Mouse (Mus musculus): ENCODE measurements at regions not wholly inside any gene's neighbourhood (a gene's known extent, or its start where the extent isn't known, plus 50 kb on each side); places are given as distances from the start of the nearest gene placed in this dataset.

- Histone ChIP-seq H3K4me2 (ENCODE audit: low read length) (no peak overlapping the region), H3K27me3 (replicated peaks; ENCODE audit: control insufficient read depth, insufficient read depth, low read length) (peaks cover 8% of the 10 kb centered on the region; the same call in 1 of the 2 replicates), H3K9ac (ENCODE audit: low read length) (no peak overlapping the region), H3K4me1 (replicated peaks; ENCODE audit: control insufficient read depth, insufficient read depth, low read length) (no peaks in the 10 kb centered on the region), H3K27ac (ENCODE audit: low read depth) (no peak overlapping the region), H3K9me3 (ENCODE audit: control insufficient read depth, low read length) (no peaks in the 10 kb centered on the region), H3K36me3 (ENCODE audit: control insufficient read depth, insufficient read depth, low read length) (no peaks in the 10 kb centered on the region), H3K4me3 (ENCODE audit: low read depth, low read length) (no peak overlapping the region)
- WGBS: 35% methylated on average over 6 of the region's 6 CpGs
- no peak for ATAC-seq (replicated peaks; ENCODE audit: low FRiP score, low TSS enrichment, low read depth)
- DNase-seq (ENCODE audit: low spot score): no peak
Observed at GRCm38 (mm10) chr6:95217431-95217830, 100.4 kb downstream of the Kbtbd8 start.

GRCm38 (mm10) chr6:95218830-95219229, 101.8 kb downstream of the Kbtbd8 start:
- Histone ChIP-seq H3K4me3 (ENCODE audit: low read depth, low read length) (no peak overlapping the region), H3K9ac (ENCODE audit: low read length) (no peak overlapping the region), H3K4me2 (ENCODE audit: low read length) (no peak overlapping the region), H3K4me1 (replicated peaks; ENCODE audit: control insufficient read depth, insufficient read depth, low read length) (no peaks in the 10 kb centered on the region), H3K9me3 (ENCODE audit: control insufficient read depth, low read length) (no peaks in the 10 kb centered on the region), H3K36me3 (ENCODE audit: control insufficient read depth, insufficient read depth, low read length) (no peaks in the 10 kb centered on the region), H3K27me3 (replicated peaks; ENCODE audit: control insufficient read depth, insufficient read depth, low read length) (peaks cover 8% of the 10 kb centered on the region; the same call in 1 of the 2 replicates), H3K27ac (ENCODE audit: low read depth) (no peak overlapping the region)
- DNase-seq (ENCODE audit: low spot score): no peak
- no peak for ATAC-seq (replicated peaks; ENCODE audit: low FRiP score, low TSS enrichment, low read depth)
- WGBS: 71% methylated on average over 3 of the region's 3 CpGs

GRCm38 (mm10) chr6:95223537-95223936, 98.4 kb upstream of the Gm10234 start:
- no peak overlapping the region for H3K9ac ChIP-seq (ENCODE audit: low read length)
- H3K27me3 ChIP-seq (replicated peaks; ENCODE audit: control insufficient read depth, insufficient read depth, low read length): no peaks in the 10 kb centered on the region
- H3K4me3 ChIP-seq (ENCODE audit: low read depth, low read length): no peak overlapping the region
- no peaks in the 10 kb centered on the region for H3K36me3 ChIP-seq (ENCODE audit: control insufficient read depth, insufficient read depth, low read length)
- WGBS: 26% methylated on average over 7 of the region's 7 CpGs
- 0 out of 2 replicates have a peak, but pooled peaks have one; percentile 66 for ATAC-seq (replicated peaks; ENCODE audit: low FRiP score, low TSS enrichment, low read depth)
- no peak overlapping the region for H3K4me2 ChIP-seq (ENCODE audit: low read length)
- no peak overlapping the region for H3K27ac ChIP-seq (ENCODE audit: low read depth)
- no peaks in the 10 kb centered on the region for H3K4me1 ChIP-seq (replicated peaks; ENCODE audit: control insufficient read depth, insufficient read depth, low read length)
- DNase-seq (ENCODE audit: low spot score): peak; percentile 99
- H3K9me3 ChIP-seq (ENCODE audit: control insufficient read depth, low read length): no peaks in the 10 kb centered on the region

- no peaks in the 10 kb centered on the region for H3K9me3 ChIP-seq (ENCODE audit: control insufficient read depth, low read length)
- no peak overlapping the region for H3K27ac ChIP-seq (ENCODE audit: low read depth)
- no peak overlapping the region for H3K9ac ChIP-seq (ENCODE audit: low read length)
- no peaks in the 10 kb centered on the region for H3K4me1 ChIP-seq (replicated peaks; ENCODE audit: control insufficient read depth, insufficient read depth, low read length)
- ATAC-seq (replicated peaks; ENCODE audit: low FRiP score, low TSS enrichment, low read depth): no peak
- no peaks in the 10 kb centered on the region for H3K27me3 ChIP-seq (replicated peaks; ENCODE audit: control insufficient read depth, insufficient read depth, low read length)
- H3K4me2 ChIP-seq (ENCODE audit: low read length): no peak overlapping the region
- H3K36me3 ChIP-seq (ENCODE audit: control insufficient read depth, insufficient read depth, low read length): no peaks in the 10 kb centered on the region
- no peak overlapping the region for H3K4me3 ChIP-seq (ENCODE audit: low read depth, low read length)
- WGBS: 79% methylated on average over 8 of the region's 8 CpGs
- DNase-seq (ENCODE audit: low spot score): no peak
Observed at GRCm38 (mm10) chr6:95229885-95230284, 92.0 kb upstream of the Gm10234 start.

- Histone ChIP-seq H3K4me2 (ENCODE audit: low read length) (no peak overlapping the region), H3K27me3 (replicated peaks; ENCODE audit: control insufficient read depth, insufficient read depth, low read length) (no peaks in the 10 kb centered on the region)
- DNase-seq (ENCODE audit: low spot score): no peak
Observed at GRCm38 (mm10) chr6:95234712-95235111, 87.2 kb upstream of the Gm10234 start.

GRCm38 (mm10) chr6:95243657-95244056, 78.3 kb upstream of the Gm10234 start:
- Histone ChIP-seq H3K4me3 (ENCODE audit: low read depth, low read length) (no peak overlapping the region), H3K9me3 (ENCODE audit: control insufficient read depth, low read length) (no peaks in the 10 kb centered on the region), H3K27ac (ENCODE audit: low read depth) (no peak overlapping the region), H3K4me1 (replicated peaks; ENCODE audit: control insufficient read depth, insufficient read depth, low read length) (no peaks in the 10 kb centered on the region), H3K27me3 (replicated peaks; ENCODE audit: control insufficient read depth, insufficient read depth, low read length) (no peaks in the 10 kb centered on the region), H3K4me2 (ENCODE audit: low read length) (no peak overlapping the region), H3K9ac (ENCODE audit: low read length) (no peak overlapping the region), H3K36me3 (ENCODE audit: control insufficient read depth, insufficient read depth, low read length) (no peaks in the 10 kb centered on the region)
- DNase-seq (ENCODE audit: low spot score) (no peak), ATAC-seq (replicated peaks; ENCODE audit: low FRiP score, low TSS enrichment, low read depth) (no peak)
- WGBS: 85% methylated on average over 5 of the region's 5 CpGs

More at GRCm38 (mm10) chr6:95234712-95235111, 87.2 kb upstream of the Gm10234 start:
- Histone ChIP-seq H3K4me1 (replicated peaks; ENCODE audit: control insufficient read depth, insufficient read depth, low read length) (no peaks in the 10 kb centered on the region), H3K36me3 (ENCODE audit: control insufficient read depth, insufficient read depth, low read length) (no peaks in the 10 kb centered on the region), H3K4me3 (ENCODE audit: low read depth, low read length) (no peak overlapping the region), H3K27ac (ENCODE audit: low read depth) (no peak overlapping the region), H3K9me3 (ENCODE audit: control insufficient read depth, low read length) (no peaks in the 10 kb centered on the region), H3K9ac (ENCODE audit: low read length) (no peak overlapping the region)
- no peak for ATAC-seq (replicated peaks; ENCODE audit: low FRiP score, low TSS enrichment, low read depth)
- WGBS: 52% methylated on average over 13 of the region's 13 CpGs

GRCm38 (mm10) chr6:95244911-95245310, 77.0 kb upstream of the Gm10234 start:
- no peaks in the 10 kb centered on the region for H3K36me3 ChIP-seq (ENCODE audit: control insufficient read depth, insufficient read depth, low read length)
- ATAC-seq (replicated peaks; ENCODE audit: low FRiP score, low TSS enrichment, low read depth) (no peak), DNase-seq (ENCODE audit: low spot score) (no peak)
- no peak overlapping the region for H3K27ac ChIP-seq (ENCODE audit: low read depth)
- H3K9me3 ChIP-seq (ENCODE audit: control insufficient read depth, low read length): no peaks in the 10 kb centered on the region
- H3K27me3 ChIP-seq (replicated peaks; ENCODE audit: control insufficient read depth, insufficient read depth, low read length): no peaks in the 10 kb centered on the region
- no peak overlapping the region for H3K4me2 ChIP-seq (ENCODE audit: low read length)
- WGBS: 84% methylated on average over 7 of the region's 7 CpGs
- H3K4me3 ChIP-seq (ENCODE audit: low read depth, low read length): no peak overlapping the region
- no peak overlapping the region for H3K9ac ChIP-seq (ENCODE audit: low read length)
- H3K4me1 ChIP-seq (replicated peaks; ENCODE audit: control insufficient read depth, insufficient read depth, low read length): no peaks in the 10 kb centered on the region

- Histone ChIP-seq H3K4me2 (ENCODE audit: low read length) (no peak overlapping the region), H3K27ac (ENCODE audit: low read depth) (no peak overlapping the region), H3K9me3 (ENCODE audit: control insufficient read depth, low read length) (no peaks in the 10 kb centered on the region), H3K4me3 (ENCODE audit: low read depth, low read length) (no peak overlapping the region), H3K9ac (ENCODE audit: low read length) (no peak overlapping the region), H3K27me3 (replicated peaks; ENCODE audit: control insufficient read depth, insufficient read depth, low read length) (no peaks in the 10 kb centered on the region), H3K36me3 (ENCODE audit: control insufficient read depth, insufficient read depth, low read length) (no peaks in the 10 kb centered on the region), H3K4me1 (replicated peaks; ENCODE audit: control insufficient read depth, insufficient read depth, low read length) (no peaks in the 10 kb centered on the region)
- 66% methylated on average over 5 of the region's 5 CpGs for WGBS
- ATAC-seq (replicated peaks; ENCODE audit: low FRiP score, low TSS enrichment, low read depth) (no peak), DNase-seq (ENCODE audit: low spot score) (no peak)
Observed at GRCm38 (mm10) chr6:95256303-95256702, 65.6 kb upstream of the Gm10234 start.

- ATAC-seq (replicated peaks; ENCODE audit: low FRiP score, low TSS enrichment, low read depth): no peak
Observed at GRCm38 (mm10) chr6:95261001-95261400, 60.9 kb upstream of the Gm10234 start.

More at GRCm38 (mm10) chr6:95261001-95261400, 60.9 kb upstream of the Gm10234 start:
- Histone ChIP-seq H3K4me3 (ENCODE audit: low read depth, low read length) (no peak overlapping the region), H3K9me3 (ENCODE audit: control insufficient read depth, low read length) (no peaks in the 10 kb centered on the region), H3K4me1 (replicated peaks; ENCODE audit: control insufficient read depth, insufficient read depth, low read length) (no peaks in the 10 kb centered on the region), H3K36me3 (ENCODE audit: control insufficient read depth, insufficient read depth, low read length) (no peaks in the 10 kb centered on the region), H3K4me2 (ENCODE audit: low read length) (no peak overlapping the region), H3K27me3 (replicated peaks; ENCODE audit: control insufficient read depth, insufficient read depth, low read length) (no peaks in the 10 kb centered on the region), H3K9ac (ENCODE audit: low read length) (no peak overlapping the region), H3K27ac (ENCODE audit: low read depth) (no peak overlapping the region)
- WGBS: 49% methylated on average over 1 of the region's 1 CpGs
- DNase-seq (ENCODE audit: low spot score): no peak
